In genomic region chrX:71150551-71151001, GRCm38 (mm10) we compare ENCODE assay signal across 11 mouse cellular contexts. TPM values are rescaled to one million over a fixed set of nuclear protein-coding genes. Genes with fewer than 3 reads are reported as not detected.
DNase-seq lines count a peak whose midpoint lies in the region; ATAC-seq and TF ChIP-seq lines count a peak whose summit lies in the region.
"Had no signal": no experiment of that assay in that cellular context is flagged by ENCODE, and none has a peak within 500 bp of the region (broad histone marks: within the 10 kb centered on the region; RNA-seq: fewer than 3 reads in every experiment).

No protein-coding gene starts in this region.

- no peak overlapping the region for H3K27ac ChIP-seq in kidney, embryonic 14.5 days (ENCODE audit: low read depth, low read length)
- no peak overlapping the region for H3K27ac ChIP-seq in liver, postnatal 0 days (ENCODE audit: low read depth)
- H3K27ac ChIP-seq: limb, embryonic 15.5 days had no signal

- peak; percentile 34 for DNase-seq in kidney, adult 11 months
- peak; percentile 73 for DNase-seq in adrenal gland, postnatal 14 days
- DNase-seq in gastrocnemius, adult 18-20 months (ENCODE audit: low spot score) = peak; percentile 65
- peak; percentile 24 for DNase-seq in layer of hippocampus, adult 11-12 months (ENCODE audit: low spot score)
- peak; percentile 57 for DNase-seq in ovary, postnatal 36 days (ENCODE audit: low spot score)
- no peak for DNase-seq in liver, postnatal 0 days

- H3K4me3 ChIP-seq in kidney, embryonic 14.5 days (ENCODE audit: low read length) = no peak overlapping the region
- H3K4me3 ChIP-seq in liver, postnatal 0 days (ENCODE audit: low read depth, low read length) = no peak overlapping the region
- H3K4me3 ChIP-seq: erythroblast, embryonic 14.5 days; limb, embryonic 15.5 days had no signal

- H3K4me1 ChIP-seq in kidney, embryonic 14.5 days (ENCODE audit: control insufficient read depth, insufficient read depth, low read length) = no peaks in the 10 kb centered on the region
- H3K4me1 ChIP-seq in liver, postnatal 0 days (ENCODE audit: insufficient read depth) = no peaks in the 10 kb centered on the region
- H3K4me1 ChIP-seq: limb, embryonic 15.5 days had no signal

- ATAC-seq in kidney, embryonic 14.5 days (ENCODE audit: low FRiP score, low TSS enrichment) = no peak
- ATAC-seq in megakaryocyte-erythroid progenitor cell, adult 5-6 weeks (replicated peaks; ENCODE audit: low FRiP score, low TSS enrichment, poor library complexity, severe bottlenecking) = no peak
- no peak for ATAC-seq in liver, postnatal 0 days
- ATAC-seq: Patski had no signal

- no peaks in the 10 kb centered on the region for H3K36me3 ChIP-seq in kidney, embryonic 14.5 days (ENCODE audit: control insufficient read depth, insufficient read depth, low read length)
- H3K36me3 ChIP-seq in liver, postnatal 0 days (replicated peaks; ENCODE audit: insufficient read depth, low read length) = no peaks in the 10 kb centered on the region
- H3K36me3 ChIP-seq: limb, embryonic 15.5 days had no signal

- TF ChIP-seq EP300 in liver, postnatal 0 days (IDR thresholded peaks at IDR 0.05; ENCODE audit: low read depth) = no peak

- WGBS in kidney, embryonic 14.5 days = 77% methylated on average over 4 of the region's 4 CpGs
- 81% methylated on average over 4 of the region's 4 CpGs for WGBS in liver, postnatal 0 days (ENCODE audit: insufficient replicate concordance)

- H3K9me3 ChIP-seq in kidney, embryonic 14.5 days (ENCODE audit: control insufficient read depth, low read length) = no peaks in the 10 kb centered on the region
- H3K9me3 ChIP-seq in liver, postnatal 0 days (ENCODE audit: low read length) = no peaks in the 10 kb centered on the region
- H3K9me3 ChIP-seq: limb, embryonic 15.5 days had no signal

- H3K27me3 ChIP-seq in kidney, embryonic 14.5 days (ENCODE audit: control insufficient read depth, insufficient read depth, low read length) = no peaks in the 10 kb centered on the region
- H3K27me3 ChIP-seq in liver, postnatal 0 days (ENCODE audit: insufficient read depth, low read length) = peaks cover 3% of the 10 kb centered on the region; the same call in 1 of the 2 replicates
- H3K27me3 ChIP-seq: Patski had no signal

- no peak overlapping the region for H3K9ac ChIP-seq in kidney, embryonic 14.5 days (ENCODE audit: low read depth, low read length)
- H3K9ac ChIP-seq in liver, postnatal 0 days (replicated peaks) = no peak overlapping the region
- H3K9ac ChIP-seq: limb, embryonic 15.5 days had no signal

- no peak overlapping the region for H3K4me2 ChIP-seq in kidney, embryonic 14.5 days (replicated peaks; ENCODE audit: low read depth, low read length)
- no peak overlapping the region for H3K4me2 ChIP-seq in liver, postnatal 0 days (ENCODE audit: low read depth, low read length)
- H3K4me2 ChIP-seq: limb, embryonic 15.5 days had no signal

- no peak for TF ChIP-seq CTCF in liver, postnatal 0 days (IDR thresholded peaks at IDR 0.05; ENCODE audit: low read depth)

RNA-seq across cellular contexts. Expression of gene Mtm1, which starts 60.0 kb away (rescaled TPM):
- 4.7 and 4.8 TPM in 2 replicates for polyA plus RNA-seq in kidney, embryonic 14.5 days (2014; fragmentation: Nextera tagmentation; extraction: Ambion mirVana)
- 15.7 and 18.1 TPM in 2 replicates for total RNA-seq in adrenal gland, postnatal 14 days (2021)
- 10 to 100 TPM; 11.8 to 12.1 TPM for total RNA-seq in gastrocnemius, adult 18-20 months (2021)
- 4.3 and 5.1 TPM in 2 replicates for total RNA-seq in megakaryocyte-erythroid progenitor cell, adult 5-6 weeks (2014; fragmentation: Nextera tagmentation)
- total RNA-seq in megakaryocyte-erythroid progenitor cell, adult 5-6 weeks (2017) = 10.8 and 12.0 TPM in 2 replicates
- 6.0 and 6.8 TPM in 2 replicates for polyA plus RNA-seq in liver, postnatal 0 days (2015; fragmentation: Nextera tagmentation; extraction: Ambion mirVana)
- polyA plus RNA-seq: erythroblast, embryonic 14.5 days had no signal
